Mouse (Mus musculus) cerebellum, adult 2 months (tissue): ENCODE results near the gene Tmc3.

Source experiments
- CTCF ChIP-seq: fragments of 200-500 bp; IDR thresholded peaks from 2 replicates; pipeline ENCODE4 v1.5.1; 2011; ENCODE audit warnings: low read depth, mild to moderate bottlenecking, control low read depth, low read length, moderate library complexity, borderline replicate concordance; ENCODE audit not compliant: insufficient read depth
- POLR2A ChIP-seq: fragments of 200-500 bp; IDR thresholded peaks from 2 replicates; pipeline ENCODE4 v1.6.1; 2011; ENCODE audit warnings: low read length, control low read depth, borderline replicate concordance; ENCODE audit not compliant: insufficient read depth

GRCm38 (mm10) chr7:83564635-83565291 is 20.0 kb upstream of the Tmc3 start:
- TF ChIP-seq POLR2A (no peak), CTCF (no peak)
